Mouse (Mus musculus) neural tube, embryonic 13.5 days (tissue): Measurements from ENCODE around the gene Ptprd. TPM values are rescaled to one million over a fixed set of nuclear protein-coding genes. Genes with fewer than 3 reads are reported as not detected.

Source experiments
- ATAC-seq: fragments of 200-750 bp; cut with Nextera tagmentation; 2 replicates; pipeline ENCODE4 v1.8.0; 2017; ENCODE audit warnings: low read depth, mild to moderate bottlenecking, moderate TSS enrichment, moderate library complexity
- H3K27ac ChIP-seq: fragments of 300-500 bp; sonication (generic); replicated peaks from 2 replicates; pipeline ENCODE4 v1.5.1; 2015; ENCODE audit warnings: moderate library complexity, mild to moderate bottlenecking, inconsistent platforms
- H3K27me3 ChIP-seq: fragments of 300-500 bp; sonication (generic); 2 replicates; pipeline ENCODE4 v1.6.1; 2015; ENCODE audit warnings: mild to moderate bottlenecking, inconsistent platforms
- H3K36me3 ChIP-seq: fragments of 300-500 bp; sonication (generic); 2 replicates; pipeline ENCODE4 v1.6.1; 2015; ENCODE audit warnings: mild to moderate bottlenecking, inconsistent platforms
- H3K4me1 ChIP-seq: fragments of 300-500 bp; sonication (generic); replicated peaks from 2 replicates; pipeline ENCODE4 v1.6.1; 2015; ENCODE audit warnings: inconsistent platforms
- H3K4me2 ChIP-seq: fragments of 300-500 bp; sonication (generic); 2 replicates; pipeline ENCODE4 v1.6.1; 2015; ENCODE audit warnings: inconsistent platforms, mild to moderate bottlenecking, moderate library complexity
- H3K4me3 ChIP-seq: fragments of 300-500 bp; sonication (generic); 2 replicates; pipeline ENCODE4 v1.5.1; 2015; ENCODE audit warnings: mild to moderate bottlenecking, inconsistent platforms
- H3K9ac ChIP-seq: fragments of 300-500 bp; sonication (generic); 2 replicates; pipeline ENCODE4 v1.6.1; 2015; ENCODE audit warnings: moderate library complexity, mild to moderate bottlenecking, inconsistent platforms
- H3K9me3 ChIP-seq: fragments of 300-500 bp; sonication (generic); 2 replicates; pipeline ENCODE4 v1.6.1; 2016; ENCODE audit warnings: inconsistent platforms
- WGBS: fragments of 180-500 bp; shearing (Covaris S2); methylation state at CpG from one replicate; pipeline ENCODE4 v1.1.7; 2015; 5-methylcytosine and 5-hydroxymethylcytosine counted together
- polyA plus RNA-seq: library from polyadenylated mRNA; unstranded; fragments of >200 nt; fragmentation: Nextera tagmentation; extraction: Ambion mirVana; gene quantifications from 2 replicates; pipeline ENCODE4 v1.2.1, GENCODE M21; 2015

Gene Ptprd
- polyA plus RNA-seq, 1 experiment from 2014 or later = 86.5 TPM

- Histone ChIP-seq H3K27ac (no peak overlapping the region), H3K9me3 (no peaks in the 10 kb centered on the region), H3K27me3 (no peaks in the 10 kb centered on the region), H3K36me3 (no peaks in the 10 kb centered on the region), H3K4me3 (no peak overlapping the region), H3K4me1 (peaks cover 10% of the 10 kb centered on the region), H3K9ac (no peak overlapping the region), H3K4me2 (no peak overlapping the region)
- 77% methylated on average over 9 of the region's 9 CpGs for WGBS
- no peak for ATAC-seq
These were observed 1787.2 kb downstream of the Ptprd start for GRCm38 (mm10) chr4:76424324-76425229.

DNA sequence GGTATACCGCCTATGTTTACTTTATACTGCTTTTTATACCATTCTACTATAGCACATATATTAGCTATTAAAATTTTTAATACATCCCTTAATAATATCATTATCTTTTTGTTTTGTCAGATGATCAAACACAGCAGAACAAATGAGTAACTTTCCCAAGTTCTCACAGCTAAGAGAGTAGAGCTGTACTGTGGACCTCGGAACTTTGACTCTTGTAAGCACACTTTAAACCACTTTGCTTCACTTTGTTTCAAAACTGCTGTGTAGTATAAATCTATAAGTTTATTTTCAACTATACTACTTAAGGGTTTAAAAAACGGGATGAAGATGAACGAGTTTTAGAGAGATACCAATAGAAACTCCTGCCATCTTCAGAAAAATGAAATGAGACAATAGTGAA is 1789.6 kb downstream of the Ptprd start:
- H3K27me3 ChIP-seq = no peaks in the 10 kb centered on the region
- H3K4me2 ChIP-seq = no peak overlapping the region
- no peaks in the 10 kb centered on the region for H3K36me3 ChIP-seq
- H3K4me3 ChIP-seq = no peak overlapping the region
- no peak for ATAC-seq
- 94% methylated on average over 4 of the region's 4 CpGs for WGBS
- no peaks in the 10 kb centered on the region for H3K9me3 ChIP-seq
- H3K27ac ChIP-seq = no peak overlapping the region
- H3K4me1 ChIP-seq = 0 out of 2 replicates have a peak, but pooled peaks cover 4% of the 10 kb centered on the region
- H3K9ac ChIP-seq = no peak overlapping the region

GRCm38 (mm10) chr4:76419641-76420040 is 1792.1 kb downstream of the Ptprd start:
- H3K9ac ChIP-seq = no peak overlapping the region
- no peak for ATAC-seq
- H3K9me3 ChIP-seq = no peaks in the 10 kb centered on the region
- no peak overlapping the region for H3K27ac ChIP-seq
- no peaks in the 10 kb centered on the region for H3K36me3 ChIP-seq
- H3K4me3 ChIP-seq = no peak overlapping the region
- no peaks in the 10 kb centered on the region for H3K27me3 ChIP-seq
- WGBS = 69% methylated on average over 2 of the region's 2 CpGs
- H3K4me2 ChIP-seq = no peak overlapping the region
- H3K4me1 ChIP-seq = peaks cover 13% of the 10 kb centered on the region

DNA sequence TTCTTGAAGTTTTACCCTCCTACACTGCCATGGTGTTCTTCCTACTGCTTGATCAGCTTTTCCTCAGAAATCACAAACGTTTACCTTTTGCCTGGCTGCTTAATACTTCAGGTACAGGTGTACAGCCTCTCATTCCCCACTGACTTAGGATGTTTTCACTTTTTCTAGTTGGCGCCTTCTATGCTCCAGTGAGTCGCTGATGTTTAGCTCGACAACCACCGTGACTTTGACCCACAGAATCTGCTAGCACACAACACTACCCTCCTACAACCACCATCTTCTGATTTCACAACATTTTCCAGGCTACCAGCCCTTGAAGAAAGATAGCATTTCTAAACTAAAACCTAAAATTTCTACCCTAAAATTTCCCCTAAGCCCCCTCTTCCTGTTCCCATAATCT is 1794.1 kb downstream of the Ptprd start:
- Histone ChIP-seq H3K36me3 (no peaks in the 10 kb centered on the region), H3K4me2 (no peak overlapping the region), H3K9me3 (no peaks in the 10 kb centered on the region), H3K27ac (no peak overlapping the region), H3K4me1 (peaks cover 12% of the 10 kb centered on the region), H3K9ac (no peak overlapping the region), H3K4me3 (no peak overlapping the region), H3K27me3 (no peaks in the 10 kb centered on the region)
- ATAC-seq = no peak
- WGBS = 94% methylated on average over 5 of the region's 5 CpGs

DNA sequence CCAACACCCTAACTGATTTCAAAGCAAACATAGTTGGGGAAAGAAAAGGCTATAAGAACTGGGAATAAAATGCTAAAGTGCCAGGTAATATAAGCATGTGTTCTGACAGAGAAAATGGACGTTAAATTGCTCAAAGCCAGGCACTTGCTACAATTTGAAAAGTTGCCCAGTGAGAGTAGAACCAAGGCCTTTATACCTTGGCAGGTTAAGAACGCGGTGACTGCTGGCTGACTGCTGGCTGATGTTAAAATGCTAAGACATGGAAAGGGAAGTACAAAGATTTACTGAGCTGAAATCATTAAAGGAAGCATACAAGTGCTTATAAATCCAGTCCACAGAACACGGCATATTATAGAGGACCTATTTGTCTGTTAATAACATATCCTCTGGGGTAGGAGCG is 1796.1 kb downstream of the Ptprd start:
- ATAC-seq = no peak
- Histone ChIP-seq H3K9ac (no peak overlapping the region), H3K4me3 (no peak overlapping the region), H3K4me1 (peaks cover 12% of the 10 kb centered on the region), H3K36me3 (no peaks in the 10 kb centered on the region), H3K27ac (no peak overlapping the region), H3K4me2 (no peak overlapping the region), H3K9me3 (no peaks in the 10 kb centered on the region), H3K27me3 (no peaks in the 10 kb centered on the region)
- 70% methylated on average over 5 of the region's 5 CpGs for WGBS

DNA sequence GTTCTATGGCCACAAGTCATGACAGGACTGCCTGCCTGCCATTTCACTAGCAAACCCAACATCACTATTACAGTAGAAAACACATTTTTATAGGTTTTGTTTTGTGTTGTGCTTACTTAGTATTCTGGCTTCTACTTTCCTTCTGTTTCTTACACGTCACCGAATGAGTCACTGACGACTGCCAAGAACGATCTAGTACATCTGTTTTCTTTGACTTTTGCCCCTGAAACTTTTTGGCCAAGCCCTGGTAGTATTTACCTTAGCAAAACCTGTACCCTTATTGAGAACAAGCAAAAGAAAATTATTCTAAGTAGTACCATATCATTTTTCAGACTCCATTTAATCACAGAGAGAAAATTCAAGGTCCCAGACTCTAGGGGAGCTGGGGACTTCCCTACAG is 1797.2 kb downstream of the Ptprd start:
- H3K9me3 ChIP-seq = no peaks in the 10 kb centered on the region
- H3K4me3 ChIP-seq = no peak overlapping the region
- WGBS = 86% methylated on average over 4 of the region's 4 CpGs
- peaks cover 13% of the 10 kb centered on the region for H3K4me1 ChIP-seq
- ATAC-seq = no peak
- no peak overlapping the region for H3K4me2 ChIP-seq
- no peaks in the 10 kb centered on the region for H3K36me3 ChIP-seq
- H3K27me3 ChIP-seq = no peaks in the 10 kb centered on the region
- H3K27ac ChIP-seq = no peak overlapping the region
- no peak overlapping the region for H3K9ac ChIP-seq

- H3K36me3 ChIP-seq = no peaks in the 10 kb centered on the region
- no peak for ATAC-seq
- no peaks in the 10 kb centered on the region for H3K27me3 ChIP-seq
- H3K9me3 ChIP-seq = no peaks in the 10 kb centered on the region
- no peak overlapping the region for H3K9ac ChIP-seq
- 18% methylated on average over 2 of the region's 2 CpGs for WGBS
- H3K4me3 ChIP-seq = no peak overlapping the region
- peaks cover 15% of the 10 kb centered on the region for H3K4me1 ChIP-seq
- H3K27ac ChIP-seq = no peak overlapping the region; the same call in 1 of the 2 replicates
- no peak overlapping the region for H3K4me2 ChIP-seq
These were observed 1801.7 kb downstream of the Ptprd start for GRCm38 (mm10) chr4:76410053-76410452.

DNA sequence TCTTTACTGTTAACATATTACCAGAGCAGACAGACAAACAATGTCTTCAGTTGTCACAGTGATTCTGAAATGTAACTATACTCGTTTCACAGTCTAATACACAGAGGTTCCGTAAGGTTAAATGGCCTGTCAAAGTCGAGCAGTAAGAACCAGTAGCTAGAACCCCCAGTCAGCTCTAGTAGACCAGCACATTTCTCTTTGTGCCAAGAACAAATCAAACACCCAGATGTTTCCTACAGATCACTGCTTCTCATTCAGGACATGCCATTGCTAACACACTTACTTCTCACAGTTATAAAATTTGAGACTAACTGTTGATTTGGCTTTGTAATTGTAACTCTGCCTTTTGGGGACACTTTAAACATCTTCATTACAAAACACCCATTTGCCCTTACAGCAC is 1802.6 kb downstream of the Ptprd start:
- Histone ChIP-seq H3K36me3 (no peaks in the 10 kb centered on the region), H3K4me2 (no peak overlapping the region), H3K27me3 (no peaks in the 10 kb centered on the region), H3K4me1 (peaks cover 15% of the 10 kb centered on the region), H3K9me3 (no peaks in the 10 kb centered on the region), H3K9ac (no peak overlapping the region), H3K4me3 (no peak overlapping the region), H3K27ac (no peak overlapping the region)
- ATAC-seq = no peak
- 51% methylated on average over 3 of the region's 3 CpGs for WGBS

GRCm38 (mm10) chr4:76405862-76406454 is 1805.8 kb downstream of the Ptprd start:
- Histone ChIP-seq H3K4me3 (no peak overlapping the region), H3K9me3 (no peaks in the 10 kb centered on the region), H3K27ac (peak overlapping the region; percentile 19; the same call in 1 of the 2 replicates), H3K9ac (no peak overlapping the region), H3K36me3 (no peaks in the 10 kb centered on the region), H3K27me3 (no peaks in the 10 kb centered on the region), H3K4me2 (no peak overlapping the region), H3K4me1 (peaks cover 27% of the 10 kb centered on the region)
- WGBS = 14% methylated on average over 5 of the region's 5 CpGs
- 0 out of 2 replicates have a peak, but pooled peaks have one; percentile 40 for ATAC-seq

- Histone ChIP-seq H3K4me2 (no peak overlapping the region), H3K9me3 (no peaks in the 10 kb centered on the region), H3K4me1 (peaks cover 23% of the 10 kb centered on the region), H3K27me3 (no peaks in the 10 kb centered on the region), H3K9ac (no peak overlapping the region), H3K4me3 (no peak overlapping the region), H3K27ac (no peak overlapping the region), H3K36me3 (no peaks in the 10 kb centered on the region)
- WGBS = 97% methylated on average over 5 of the region's 5 CpGs
- ATAC-seq = no peak
These were observed 1808.5 kb downstream of the Ptprd start for GRCm38 (mm10) chr4:76403219-76403618.

DNA sequence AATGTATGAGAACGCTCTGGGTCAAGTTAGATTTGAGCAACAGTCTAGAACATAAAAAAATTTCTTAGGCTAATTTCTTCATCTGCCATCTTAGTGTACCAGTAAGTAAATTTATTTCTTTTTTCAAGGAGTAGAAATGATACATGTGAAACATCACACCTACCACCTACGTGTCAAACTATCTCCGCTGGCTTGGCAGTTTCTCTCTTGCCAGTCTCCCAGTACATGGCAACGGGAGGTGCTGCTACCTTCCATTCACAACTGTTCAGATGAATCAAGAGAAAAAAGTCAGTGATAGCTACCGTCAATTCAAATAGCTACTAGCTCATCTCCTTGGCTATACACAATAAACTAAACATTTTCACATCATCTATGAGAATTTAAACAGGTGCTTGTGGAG is 1823.9 kb downstream of the Ptprd start:
- Histone ChIP-seq H3K27ac (no peak overlapping the region), H3K9ac (no peak overlapping the region), H3K4me1 (peaks cover 22% of the 10 kb centered on the region), H3K9me3 (no peaks in the 10 kb centered on the region), H3K36me3 (no peaks in the 10 kb centered on the region), H3K4me3 (no peak overlapping the region), H3K27me3 (no peaks in the 10 kb centered on the region), H3K4me2 (no peak overlapping the region)
- no peak for ATAC-seq
- WGBS = 85% methylated on average over 5 of the region's 5 CpGs

DNA sequence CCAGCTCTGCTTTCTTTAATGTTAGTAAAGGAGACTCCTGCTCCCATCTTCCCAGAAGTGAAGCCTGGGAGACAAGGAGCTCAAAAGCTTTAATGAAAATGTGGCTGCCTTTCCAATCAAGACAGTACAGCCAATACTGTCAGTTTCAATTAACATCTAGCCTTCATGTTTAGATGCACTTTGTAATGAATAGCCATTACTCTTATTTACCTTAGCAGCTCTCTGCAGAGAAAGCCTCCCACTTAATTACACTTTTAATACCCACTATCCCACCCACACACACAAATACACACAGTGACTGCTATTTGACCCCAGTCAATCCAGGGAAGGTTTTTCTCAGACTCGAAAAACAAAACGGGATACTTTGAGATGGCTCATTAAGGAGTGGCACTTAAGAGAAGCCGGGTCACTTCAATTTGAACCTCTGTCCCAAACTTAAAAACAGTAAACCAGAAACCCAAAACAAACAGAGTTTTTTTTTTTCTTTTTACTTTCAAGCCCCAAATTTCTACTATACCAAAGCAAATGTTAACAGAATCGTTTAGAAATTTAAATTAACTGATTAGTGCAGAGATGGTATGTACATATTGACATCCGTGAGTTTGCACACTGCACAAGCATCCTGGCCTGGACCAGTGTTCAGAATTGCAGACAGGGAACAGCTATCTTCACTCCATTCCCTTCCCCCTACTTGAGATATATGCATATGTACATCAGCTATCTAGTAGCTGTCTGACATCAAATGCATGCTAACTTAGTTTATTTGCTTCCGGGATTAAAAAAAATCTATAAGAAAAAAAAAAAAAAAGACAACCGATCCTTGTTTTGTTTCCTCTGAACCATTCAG is 1824.6 kb downstream of the Ptprd start:
- no peak overlapping the region for H3K4me2 ChIP-seq
- H3K9ac ChIP-seq = no peak overlapping the region
- no peaks in the 10 kb centered on the region for H3K27me3 ChIP-seq
- peaks cover 22% of the 10 kb centered on the region for H3K4me1 ChIP-seq
- H3K9me3 ChIP-seq = no peaks in the 10 kb centered on the region
- H3K36me3 ChIP-seq = no peaks in the 10 kb centered on the region
- H3K27ac ChIP-seq = peak overlapping the region; percentile 54; the same call in 1 of the 2 replicates
- peak; percentile 37; the same call in 1 of the 2 replicates for ATAC-seq
- 55% methylated on average over 7 of the region's 7 CpGs for WGBS
- no peak overlapping the region for H3K4me3 ChIP-seq
